Mouse (Mus musculus) T-cell, adult 2 months (primary cell): ENCODE measurements around the gene Dpp8.
A peak's percentile ranks its signal among the peaks of the same experiment; 100 is the strongest.
"Not testable (repeated sequence)": the region's sequence is repeated elsewhere in the genome, so short reads cannot be mapped to it uniquely, and the experiment has no call there.

Source experiments
- DNase-seq: peaks from one replicate; pipeline ENCODE4 v3.0.0; 2022; ENCODE audit warnings: low spot score

The Dpp8 gene

GRCm38 (mm10) chr9:65021887-65022579, 10.2 kb upstream of the Dpp8 start:
- DNase-seq = no peak

- peak; percentile 8 for DNase-seq
Observed at GRCm38 (mm10) chr9:65022580-65023135, 9.6 kb upstream of the Dpp8 start.

DNA sequence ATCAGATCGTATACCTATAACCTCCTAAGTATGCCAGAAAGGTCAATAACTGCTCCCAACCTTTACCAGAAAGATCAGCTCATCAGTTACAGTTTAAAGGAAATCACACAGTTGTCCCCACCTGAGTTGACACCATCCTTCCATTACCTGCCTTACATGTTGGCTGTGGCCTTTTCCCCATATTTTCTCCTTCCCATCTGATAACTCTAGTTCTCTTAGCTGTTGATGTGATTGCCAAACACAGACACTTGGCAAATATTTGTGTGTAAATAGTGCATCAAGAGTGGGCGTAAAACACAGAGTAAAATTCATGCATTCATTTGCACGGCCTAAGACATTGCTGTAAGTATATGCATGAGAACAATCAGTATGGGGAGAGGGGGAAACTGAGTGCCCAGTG, 8.8 kb upstream of the Dpp8 start:
- no peak for DNase-seq

- DNase-seq = no peak
Observed at GRCm38 (mm10) chr9:65027241-65027640, 5.0 kb upstream of the Dpp8 start.

DNA sequence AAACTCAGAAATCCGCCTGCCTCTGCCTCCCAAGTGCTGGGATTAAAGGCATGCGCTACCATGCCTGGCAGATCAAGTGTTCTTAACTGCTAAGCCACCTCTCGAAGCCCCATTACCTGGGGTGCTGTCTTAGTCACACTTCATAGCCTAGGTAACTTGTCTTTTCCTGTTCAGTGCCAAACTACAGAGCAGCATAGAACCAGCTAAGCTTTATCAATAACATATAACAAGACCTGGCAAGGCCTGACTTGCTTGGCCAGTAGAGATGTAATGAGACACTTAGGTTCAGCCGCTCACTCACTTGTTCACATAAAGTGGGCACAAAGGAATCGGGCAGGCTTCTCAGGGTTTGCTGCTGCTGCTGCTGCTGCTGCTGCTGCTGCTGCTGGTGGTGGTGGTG, 3.9 kb upstream of the Dpp8 start:
- DNase-seq = no peak

GRCm38 (mm10) chr9:65031355-65031754, 859 bp upstream of the Dpp8 start:
- not testable (repeated sequence) for DNase-seq

- no peak for DNase-seq
Observed at GRCm38 (mm10) chr9:65031894-65032268, 333 bp upstream of the Dpp8 start.

- no peak for DNase-seq
Observed at GRCm38 (mm10) chr9:65036456-65036855, 4.2 kb downstream of the Dpp8 start.

- DNase-seq = no peak
Observed at GRCm38 (mm10) chr9:65036861-65037260, 4.6 kb downstream of the Dpp8 start.

- DNase-seq = peak; percentile 31
Observed at GRCm38 (mm10) chr9:65041430-65041829, 9.2 kb downstream of the Dpp8 start.

- no peak for DNase-seq
Observed at GRCm38 (mm10) chr9:65046993-65047392, 14.8 kb downstream of the Dpp8 start.

DNA sequence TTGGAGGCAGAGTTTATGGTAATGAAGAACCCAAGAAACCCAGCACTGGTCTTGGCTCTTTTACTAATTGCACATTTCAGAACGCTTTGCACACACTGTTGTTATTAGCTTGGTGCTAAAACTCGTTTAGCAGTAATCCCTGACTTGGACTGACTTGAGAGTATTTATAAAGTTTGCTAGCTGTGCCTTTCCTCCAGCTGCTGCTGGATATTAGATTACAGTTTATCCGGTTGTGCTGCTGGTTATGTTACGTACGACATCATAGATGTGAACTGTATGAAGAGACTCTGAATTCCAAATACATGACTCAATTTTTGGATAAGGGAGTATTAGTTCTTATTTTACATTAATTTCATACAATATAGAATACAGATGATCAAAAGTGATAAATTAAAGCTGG, 17.2 kb downstream of the Dpp8 start:
- no peak for DNase-seq

DNA sequence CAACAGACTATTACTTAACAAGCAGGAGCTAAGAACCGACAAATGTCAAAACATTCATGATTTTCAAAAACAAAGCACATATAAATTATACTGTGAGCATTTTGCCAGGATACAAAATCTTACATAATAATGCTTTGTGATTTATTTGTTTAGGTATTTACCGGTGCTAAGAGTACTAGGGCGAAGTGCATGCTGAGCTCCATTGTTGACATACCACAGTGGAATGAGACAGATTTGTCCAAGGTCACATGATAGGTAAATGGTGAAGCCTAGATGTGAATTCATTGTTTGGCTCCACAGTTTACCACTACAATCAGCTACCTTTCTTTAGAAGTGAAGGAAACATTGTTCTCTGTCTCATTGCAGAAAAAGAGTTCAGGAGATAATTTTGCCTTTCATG, 18.8 kb downstream of the Dpp8 start:
- DNase-seq = no peak

DNA sequence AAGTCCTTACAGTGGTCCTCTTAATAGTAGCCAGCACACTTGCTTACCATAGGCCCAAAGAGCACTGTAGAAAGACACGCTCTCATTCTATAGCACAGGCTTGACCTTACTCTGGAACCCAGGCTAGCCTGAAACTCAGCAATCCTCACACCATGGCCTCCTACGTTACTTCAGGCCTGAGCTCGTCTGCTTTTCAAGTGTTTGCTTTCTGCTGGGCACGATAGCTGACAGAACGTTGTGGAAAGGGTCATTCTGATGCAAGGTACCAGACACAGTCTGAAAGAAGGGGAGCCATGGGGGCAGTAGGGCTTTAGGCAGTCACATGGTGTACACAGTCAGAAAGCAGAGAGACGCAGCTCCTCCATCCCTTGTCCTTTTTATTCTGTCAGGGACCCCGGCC, 32.0 kb downstream of the Dpp8 start:
- no peak for DNase-seq

DNA sequence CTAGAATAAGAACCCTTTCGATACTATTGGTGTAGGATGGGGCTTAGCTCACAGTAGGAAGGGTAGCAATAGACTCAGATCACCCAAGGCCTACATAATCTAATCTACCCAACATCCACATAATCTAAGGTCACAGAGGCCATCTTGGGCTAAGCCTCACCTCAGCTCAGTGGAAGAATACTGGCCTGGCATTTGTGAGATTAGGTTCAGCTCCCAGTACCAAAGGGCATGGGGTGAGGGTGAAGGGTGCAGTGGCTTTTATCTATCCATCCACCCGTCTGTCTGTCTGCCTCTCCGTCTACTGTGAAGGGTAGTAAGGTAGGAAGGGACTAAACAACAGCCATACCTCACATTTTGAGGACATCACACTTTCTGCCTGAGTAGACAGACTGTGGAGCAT, 38.4 kb downstream of the Dpp8 start:
- DNase-seq = no peak

DNA sequence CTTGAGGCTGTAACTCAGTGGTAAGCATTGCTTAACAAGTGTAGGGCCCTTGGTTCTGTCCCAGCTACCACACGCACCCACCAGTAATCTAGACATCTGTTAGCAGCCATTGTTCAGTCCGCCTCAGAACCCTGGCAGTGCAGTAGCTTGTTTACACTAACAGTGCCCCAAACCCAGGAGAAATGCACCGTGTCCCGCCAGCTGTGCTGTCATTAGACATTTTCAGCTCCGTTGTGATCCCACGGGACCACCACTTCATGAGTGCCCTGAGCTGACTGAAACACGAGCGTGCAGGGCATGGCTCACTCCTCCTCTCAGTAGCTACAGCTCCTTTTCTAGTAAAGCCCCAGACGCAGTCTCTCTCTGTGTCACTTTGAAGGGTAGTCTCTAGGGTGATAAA, 41.3 kb downstream of the Dpp8 start:
- DNase-seq = no peak

DNA sequence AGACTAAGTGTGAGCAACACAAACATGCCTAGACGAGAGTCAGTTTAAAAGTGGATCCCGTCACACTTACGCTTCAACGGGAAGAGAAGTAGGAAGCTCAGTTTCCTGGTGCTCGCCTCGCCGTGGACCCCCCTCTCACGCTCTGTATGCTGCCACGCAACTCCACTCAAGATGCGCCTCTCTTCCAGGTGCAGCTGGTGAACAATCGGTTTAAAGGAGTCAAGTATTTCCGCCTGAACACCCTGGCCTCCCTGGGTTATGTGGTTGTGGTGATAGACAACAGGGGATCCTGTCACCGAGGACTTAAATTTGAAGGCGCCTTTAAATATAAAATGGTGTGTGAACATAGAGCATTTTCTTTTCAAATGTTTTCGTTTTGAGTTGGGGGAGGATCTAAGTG, 42.0 kb downstream of the Dpp8 start:
- DNase-seq = no peak

GRCm38 (mm10) chr9:65074855-65075493, 42.8 kb downstream of the Dpp8 start:
- DNase-seq = no peak

DNA sequence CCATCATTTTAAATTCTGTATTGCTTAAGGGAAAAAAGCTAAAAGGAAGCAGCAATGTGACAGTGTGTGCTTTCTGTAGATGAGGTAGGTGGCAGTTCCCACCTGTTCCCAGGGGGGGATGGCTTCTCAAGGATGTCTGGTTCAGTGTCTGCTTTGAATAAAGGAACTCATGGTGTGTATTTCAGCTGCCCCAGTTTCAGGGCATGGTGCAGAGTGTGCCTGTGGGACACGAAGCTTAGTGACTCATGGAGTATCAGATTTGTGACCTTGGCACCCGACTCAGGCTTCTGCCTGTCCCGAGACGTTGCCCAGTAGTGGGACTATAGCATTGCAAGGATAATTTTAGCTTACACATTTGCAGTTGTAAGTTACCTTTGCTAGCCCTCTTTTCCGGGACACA, 45.3 kb downstream of the Dpp8 start:
- DNase-seq = no peak

DNA sequence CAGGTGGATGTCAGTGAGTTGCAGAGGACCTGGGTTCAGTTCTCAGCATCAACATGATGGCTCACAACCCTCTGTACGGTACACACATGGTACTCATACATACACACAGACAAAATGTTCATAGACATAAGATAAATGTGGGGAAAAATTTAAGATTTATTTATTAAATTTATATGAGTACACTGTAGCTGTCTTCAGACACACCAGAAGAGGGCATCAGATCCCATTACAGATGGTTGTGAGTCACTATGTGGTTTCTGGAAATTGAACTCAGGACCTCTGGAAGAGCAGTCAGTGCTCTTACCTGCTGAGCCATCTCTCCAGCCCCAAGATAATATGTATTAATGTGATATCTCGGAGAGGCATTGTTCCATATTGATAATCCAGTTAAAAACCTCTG, 47.9 kb downstream of the Dpp8 start:
- not testable (repeated sequence) for DNase-seq

DNA sequence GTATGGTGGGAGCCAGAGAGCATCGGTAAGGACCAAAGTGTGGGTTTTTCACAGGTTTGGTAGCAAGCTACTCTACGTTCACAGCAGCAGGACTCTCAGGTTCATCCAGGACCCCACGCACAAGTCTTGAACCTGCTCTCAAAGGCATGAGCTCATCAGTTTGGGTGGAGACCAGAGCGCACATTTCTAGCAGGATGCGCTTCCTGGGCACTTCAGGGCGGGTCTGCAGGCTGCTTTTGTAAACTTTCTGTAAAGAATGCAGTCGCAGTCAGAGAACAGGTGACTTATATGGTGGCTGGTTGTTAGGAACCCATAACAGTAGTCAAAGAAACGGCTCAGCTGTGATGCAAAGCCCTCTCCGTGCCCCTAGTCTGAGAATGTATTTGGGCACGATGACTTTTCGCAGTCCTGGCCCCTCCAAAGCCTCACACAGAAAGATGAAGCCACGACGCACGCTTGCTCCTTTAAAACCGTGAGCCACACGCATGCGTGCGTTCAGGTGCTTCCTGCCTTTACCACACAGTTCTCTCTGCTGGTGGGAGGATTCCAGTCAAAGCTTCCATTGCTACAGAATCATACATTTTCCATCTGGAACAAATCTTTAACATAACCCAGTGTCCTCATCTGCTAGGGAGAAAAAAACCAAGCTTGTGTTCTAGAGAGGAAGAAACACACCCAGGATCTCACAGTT, 51.0 kb downstream of the Dpp8 start:
- DNase-seq = peak; percentile 10

DNA sequence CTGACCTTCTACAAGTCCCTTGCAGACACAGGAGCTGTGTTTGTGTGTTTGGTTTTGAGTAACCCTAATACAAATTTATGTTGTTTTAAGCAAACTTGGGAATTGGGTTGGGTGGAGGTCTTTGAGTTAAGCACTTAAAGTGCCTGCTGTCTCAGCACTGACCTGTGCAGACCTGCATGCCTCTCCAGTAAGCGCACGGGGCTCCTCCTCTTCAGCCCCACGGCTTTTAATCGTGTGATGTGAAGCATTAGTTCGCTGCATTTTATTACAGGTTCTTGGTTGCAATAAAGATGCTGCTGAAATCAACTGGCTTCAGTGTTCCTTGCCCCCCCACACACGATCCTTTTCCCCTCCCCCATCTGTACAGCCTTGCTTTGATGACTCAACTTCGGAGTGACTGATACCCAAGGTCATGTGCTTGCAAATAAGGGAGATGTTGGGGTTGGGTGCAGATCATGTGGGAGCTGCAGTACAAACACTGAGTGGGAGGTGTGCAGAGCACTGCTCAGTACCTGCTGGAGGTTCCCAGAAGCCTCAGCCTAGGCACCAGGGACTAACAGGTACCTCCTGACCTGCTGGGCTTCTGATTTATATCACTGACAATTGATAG, 52.1 kb downstream of the Dpp8 start:
- DNase-seq = no peak

DNA sequence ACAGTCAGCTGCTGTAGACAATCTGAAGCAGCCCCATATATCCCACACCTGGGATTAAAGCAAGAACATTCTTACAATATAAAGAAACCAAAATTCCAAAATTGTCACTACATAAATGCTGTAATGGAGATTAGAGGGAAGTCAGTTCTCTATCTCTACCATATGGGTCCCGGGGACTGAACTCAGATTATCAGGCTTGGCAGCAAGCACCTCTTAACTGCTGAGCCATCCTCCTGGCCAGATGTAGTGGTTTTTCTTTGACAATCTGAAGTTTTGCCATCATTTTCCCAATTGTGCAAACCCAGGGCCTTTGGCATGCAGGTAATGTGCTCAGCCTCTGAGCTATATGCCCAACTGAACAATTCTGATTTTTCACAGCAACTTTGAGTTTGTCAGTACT, 53.1 kb downstream of the Dpp8 start:
- DNase-seq = no peak
